Mouse (Mus musculus) liver, embryonic 12.5 days (tissue): ENCODE results near the gene Bcl9l. TPM values are rescaled to one million over a fixed set of nuclear protein-coding genes. Genes with fewer than 3 reads are reported as not detected.
A peak's percentile ranks its signal among the peaks of the same experiment; 100 is the strongest.

Experiments used
- ATAC-seq: fragments of 200-750 bp; cut with Nextera tagmentation; 2 replicates; pipeline ENCODE4 v1.8.0; 2017; ENCODE audit warnings: moderate number of reproducible peaks, mild to moderate bottlenecking, moderate library complexity
- H3K27ac ChIP-seq: fragments of 300-500 bp; sonication (generic); 2 replicates; pipeline ENCODE4 v1.5.1; 2016; ENCODE audit warnings: mild to moderate bottlenecking
- H3K27me3 ChIP-seq: fragments of 300-500 bp; sonication (generic); replicated peaks from 2 replicates; pipeline ENCODE4 v1.6.1; 2016; ENCODE audit warnings: mild to moderate bottlenecking, moderate library complexity
- H3K36me3 ChIP-seq: fragments of 300-500 bp; sonication (generic); 2 replicates; pipeline ENCODE4 v1.6.1; 2016; ENCODE audit warnings: mild to moderate bottlenecking, moderate library complexity
- H3K4me1 ChIP-seq: fragments of 300-500 bp; sonication (generic); 2 replicates; pipeline ENCODE4 v1.6.1; 2016
- H3K4me2 ChIP-seq: fragments of 300-500 bp; sonication (generic); 2 replicates; pipeline ENCODE4 v1.6.1; 2016; ENCODE audit warnings: mild to moderate bottlenecking, moderate library complexity
- H3K4me3 ChIP-seq: fragments of 300-500 bp; sonication (generic); 2 replicates; pipeline ENCODE4 v1.5.1; 2016; ENCODE audit warnings: mild to moderate bottlenecking, moderate library complexity
- H3K9ac ChIP-seq: fragments of 300-500 bp; sonication (generic); 2 replicates; pipeline ENCODE4 v1.6.1; 2016; ENCODE audit warnings: mild to moderate bottlenecking, moderate library complexity
- H3K9me3 ChIP-seq: fragments of 300-500 bp; sonication (generic); replicated peaks from 2 replicates; pipeline ENCODE4 v1.6.1; 2016; ENCODE audit warnings: mild to moderate bottlenecking, moderate library complexity
- WGBS: fragments of 180-500 bp; shearing (Covaris S2); methylation state at CpG from one replicate; pipeline ENCODE4 v1.1.7; 2016; ENCODE audit not compliant: insufficient replicate concordance; 5-methylcytosine and 5-hydroxymethylcytosine counted together
- polyA plus RNA-seq: library from polyadenylated mRNA; unstranded; fragments of >200 nt; fragmentation: Nextera tagmentation; extraction: Ambion mirVana; gene quantifications from 2 replicates; pipeline ENCODE4 v1.2.1, GENCODE M21; 2016

The Bcl9l gene
- polyA plus RNA-seq, 1 experiment from 2014 or later = 2.7 TPM

GRCm38 (mm10) chr9:44474327-44474726 lies 8.3 kb upstream of the Bcl9l start:
- Histone ChIP-seq H3K9me3 (no peaks in the 10 kb centered on the region), H3K36me3 (no peaks in the 10 kb centered on the region), H3K27me3 (peaks cover 29% of the 10 kb centered on the region), H3K9ac (no peak overlapping the region), H3K4me2 (no peak overlapping the region), H3K27ac (no peak overlapping the region), H3K4me1 (peaks cover 22% of the 10 kb centered on the region), H3K4me3 (no peak overlapping the region)
- no peak for ATAC-seq
- WGBS = 38% methylated on average over 1 of the region's 1 CpGs

DNA sequence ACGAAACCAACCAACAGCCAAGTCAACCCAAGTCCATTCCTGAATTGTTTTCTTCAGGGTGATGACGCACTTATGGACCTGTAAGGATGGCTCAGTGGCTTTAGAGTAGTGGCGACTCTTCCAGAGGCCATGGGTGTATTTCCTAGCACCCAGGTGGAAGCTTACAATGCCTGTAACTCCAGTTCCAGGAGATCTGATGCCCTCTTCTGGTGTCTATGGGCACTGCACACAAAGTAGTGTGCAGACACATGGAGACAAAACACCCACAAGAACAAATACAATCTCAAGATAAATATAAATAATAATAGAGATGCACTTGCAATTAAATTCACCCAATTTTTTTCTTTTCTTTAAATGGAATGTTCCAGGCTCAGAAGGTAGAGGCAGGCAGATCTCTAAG lies 6.7 kb upstream of the Bcl9l start:
- H3K9ac ChIP-seq = no peak overlapping the region

GRCm38 (mm10) chr9:44477339-44478228 lies 5.0 kb upstream of the Bcl9l start:
- Histone ChIP-seq H3K9me3 (no peaks in the 10 kb centered on the region), H3K4me2 (peak overlapping the region; percentile 91), H3K36me3 (no peaks in the 10 kb centered on the region), H3K27me3 (peaks cover 47% of the 10 kb centered on the region), H3K27ac (no peak overlapping the region), H3K4me1 (peaks cover 35% of the 10 kb centered on the region), H3K4me3 (peak overlapping the region; percentile 59), H3K9ac (0 out of 2 replicates have a peak overlapping the region, but pooled peaks have one; percentile 50)
- no peak for ATAC-seq
- 4% methylated on average over 24 of the region's 24 CpGs for WGBS

More for the DNA sequence above, 6.7 kb upstream of the Bcl9l start:
- WGBS = 83% methylated on average over 3 of the region's 3 CpGs
- Histone ChIP-seq H3K36me3 (no peaks in the 10 kb centered on the region), H3K4me3 (no peak overlapping the region), H3K27me3 (peaks cover 35% of the 10 kb centered on the region), H3K4me1 (peaks cover 32% of the 10 kb centered on the region), H3K9me3 (no peaks in the 10 kb centered on the region), H3K4me2 (no peak overlapping the region), H3K27ac (no peak overlapping the region)
- ATAC-seq = no peak

GRCm38 (mm10) chr9:44478229-44478921 lies 4.2 kb upstream of the Bcl9l start:
- peak overlapping the region; percentile 91 for H3K4me2 ChIP-seq
- peak overlapping the region; percentile 50 for H3K9ac ChIP-seq
- under 1% methylated on average over 24 of the region's 27 CpGs for WGBS
- H3K4me3 ChIP-seq = peak overlapping the region; percentile 59
- peak overlapping the region; percentile 78 for H3K27ac ChIP-seq
- H3K9me3 ChIP-seq = no peaks in the 10 kb centered on the region
- H3K36me3 ChIP-seq = no peaks in the 10 kb centered on the region
- peaks cover 55% of the 10 kb centered on the region for H3K27me3 ChIP-seq
- peaks cover 43% of the 10 kb centered on the region for H3K4me1 ChIP-seq
- ATAC-seq = no peak

GRCm38 (mm10) chr9:44478959-44479605 lies 3.5 kb upstream of the Bcl9l start:
- Histone ChIP-seq H3K9ac (peak overlapping the region; percentile 50), H3K9me3 (no peaks in the 10 kb centered on the region), H3K4me1 (peaks cover 50% of the 10 kb centered on the region), H3K36me3 (no peaks in the 10 kb centered on the region), H3K4me3 (peak overlapping the region; percentile 59), H3K27ac (peak overlapping the region; percentile 78), H3K4me2 (peak overlapping the region; percentile 91), H3K27me3 (peaks cover 62% of the 10 kb centered on the region)
- peak; percentile 14; the same call in 1 of the 2 replicates for ATAC-seq
- under 1% methylated on average over 29 of the region's 29 CpGs for WGBS

DNA sequence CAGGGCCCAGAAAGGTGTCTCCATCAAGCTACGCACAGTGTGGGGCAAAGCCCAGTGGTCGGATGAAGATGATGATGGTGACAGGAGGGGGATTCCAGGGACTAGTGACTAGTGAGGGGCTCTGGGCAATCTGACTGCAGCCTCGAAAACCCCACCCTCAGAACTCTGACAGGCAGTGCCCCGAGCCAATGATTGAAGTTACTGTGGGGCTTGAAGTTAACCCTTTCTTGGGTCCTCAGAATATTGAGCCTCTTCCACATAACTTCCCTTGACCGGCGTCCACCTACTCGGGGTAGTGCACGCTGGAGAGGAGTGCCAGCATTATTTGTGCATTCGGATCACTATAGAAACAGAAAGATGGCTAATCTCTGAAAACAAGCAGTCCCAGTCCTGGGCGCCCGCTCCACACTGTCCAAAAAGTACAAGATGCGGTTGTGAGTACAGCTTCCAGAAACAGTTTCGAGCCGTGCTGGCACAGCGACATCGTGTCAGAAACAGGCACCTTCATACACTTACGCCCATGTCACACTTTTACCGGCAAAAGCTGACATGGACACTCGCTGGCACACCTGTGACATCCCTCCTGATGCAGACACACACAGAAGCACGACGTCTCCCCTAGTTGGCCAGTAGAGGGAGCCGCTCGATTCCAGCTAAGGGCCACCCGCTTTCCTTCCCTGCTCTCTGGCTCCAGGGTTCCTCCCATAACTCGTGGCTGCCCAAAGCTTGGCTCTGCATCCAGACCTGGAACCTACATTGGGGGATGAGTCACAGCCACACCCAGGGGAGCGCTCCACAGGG lies 2.8 kb upstream of the Bcl9l start:
- Histone ChIP-seq H3K27me3 (peaks cover 70% of the 10 kb centered on the region), H3K9ac (peak overlapping the region; percentile 50), H3K4me1 (peaks cover 58% of the 10 kb centered on the region), H3K27ac (peak overlapping the region; percentile 78; the same call in 1 of the 2 replicates), H3K36me3 (no peaks in the 10 kb centered on the region), H3K4me2 (peak overlapping the region; percentile 91), H3K4me3 (peak overlapping the region; percentile 59), H3K9me3 (no peaks in the 10 kb centered on the region)
- peak; percentile 48 for ATAC-seq
- WGBS = 1% methylated on average over 26 of the region's 26 CpGs

GRCm38 (mm10) chr9:44482112-44482511 lies 513 bp upstream of the Bcl9l start:
- peak overlapping the region; percentile 72 for H3K4me3 ChIP-seq
- H3K4me1 ChIP-seq = peaks cover 80% of the 10 kb centered on the region
- peak overlapping the region; percentile 88 for H3K4me2 ChIP-seq
- WGBS = 23% methylated on average over 3 of the region's 3 CpGs
- H3K36me3 ChIP-seq = no peaks in the 10 kb centered on the region
- peaks cover 83% of the 10 kb centered on the region for H3K27me3 ChIP-seq
- 0 out of 2 replicates have a peak overlapping the region, but pooled peaks have one; percentile 79 for H3K9ac ChIP-seq
- no peak overlapping the region; the same call in 1 of the 2 replicates for H3K27ac ChIP-seq
- no peaks in the 10 kb centered on the region for H3K9me3 ChIP-seq
- no peak for ATAC-seq

DNA sequence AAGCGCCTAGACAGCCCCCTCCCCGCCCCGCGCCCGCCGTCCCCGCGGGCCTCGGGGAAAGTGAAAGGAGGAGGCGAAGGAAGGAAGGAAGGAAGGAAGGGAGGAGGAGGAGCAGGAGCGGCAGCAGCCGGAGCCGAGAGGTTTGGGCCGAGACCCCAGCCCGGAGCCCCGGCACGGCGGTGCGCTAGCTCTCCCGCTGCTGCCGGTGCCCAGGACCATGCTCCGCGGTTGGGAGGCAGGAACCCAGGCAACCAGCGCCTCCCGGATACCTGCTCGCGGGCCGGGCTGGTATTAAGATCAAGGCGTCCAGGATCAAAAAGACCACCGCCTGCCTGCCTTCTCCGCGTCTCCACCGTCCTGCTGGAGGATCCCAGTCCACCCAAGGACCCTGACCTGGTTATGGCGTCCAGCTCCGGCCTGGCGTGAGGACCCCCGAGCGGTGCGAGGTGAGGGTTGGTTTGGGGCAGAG lies 450 bp downstream of the Bcl9l start:
- Histone ChIP-seq H3K9me3 (no peaks in the 10 kb centered on the region), H3K27ac (peak overlapping the region; percentile 72), H3K4me3 (peak overlapping the region; percentile 72), H3K4me1 (peaks cover 80% of the 10 kb centered on the region), H3K27me3 (peaks cover 78% of the 10 kb centered on the region), H3K9ac (peak overlapping the region; percentile 79), H3K4me2 (peak overlapping the region; percentile 88), H3K36me3 (no peaks in the 10 kb centered on the region)
- ATAC-seq = no peak
- under 1% methylated on average over 38 of the region's 39 CpGs for WGBS

DNA sequence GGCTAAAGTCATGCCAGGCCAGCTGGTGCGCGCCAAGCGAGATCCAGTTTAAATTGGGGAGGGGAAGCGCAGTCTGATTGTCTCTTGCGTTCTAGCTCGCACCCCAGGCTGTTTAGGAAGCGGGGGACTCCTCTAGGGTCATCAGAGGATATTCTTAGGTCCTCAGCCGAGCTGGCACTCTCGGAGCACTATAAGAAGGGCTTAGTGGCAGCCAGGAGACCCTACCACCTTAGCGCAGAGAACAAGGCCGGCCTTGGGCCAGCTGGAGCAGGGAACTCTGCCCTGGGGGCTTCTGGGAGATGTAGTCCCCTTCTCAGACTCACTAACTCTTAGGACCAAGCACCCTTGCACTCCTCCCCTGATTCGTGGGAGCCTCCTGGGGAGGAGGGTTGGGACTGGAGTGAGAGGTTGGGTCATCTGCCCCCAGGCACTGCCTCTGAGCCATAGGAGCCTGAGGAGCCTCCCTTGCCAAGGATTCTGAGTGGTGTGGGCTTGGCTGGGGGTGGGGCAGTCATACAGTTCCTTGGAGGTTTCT lies 952 bp downstream of the Bcl9l start:
- Histone ChIP-seq H3K9me3 (no peaks in the 10 kb centered on the region), H3K4me2 (peak overlapping the region; percentile 88), H3K27ac (peak overlapping the region; percentile 72), H3K9ac (peak overlapping the region; percentile 79), H3K27me3 (peaks cover 76% of the 10 kb centered on the region), H3K4me3 (peak overlapping the region; percentile 72), H3K4me1 (peaks cover 80% of the 10 kb centered on the region), H3K36me3 (no peaks in the 10 kb centered on the region)
- peak; percentile 14 for ATAC-seq
- WGBS = under 1% methylated on average over 12 of the region's 12 CpGs

GRCm38 (mm10) chr9:44484311-44485104 lies 1.9 kb downstream of the Bcl9l start:
- H3K4me2 ChIP-seq = peak overlapping the region; percentile 88
- peaks cover 67% of the 10 kb centered on the region for H3K27me3 ChIP-seq
- peak overlapping the region; percentile 72 for H3K4me3 ChIP-seq
- no peaks in the 10 kb centered on the region for H3K36me3 ChIP-seq
- no peaks in the 10 kb centered on the region for H3K9me3 ChIP-seq
- H3K4me1 ChIP-seq = peaks cover 80% of the 10 kb centered on the region
- 41% methylated on average over 7 of the region's 7 CpGs for WGBS
- no peak for ATAC-seq
- peak overlapping the region; percentile 46 for H3K9ac ChIP-seq
- H3K27ac ChIP-seq = peak overlapping the region; percentile 22
